Mouse (Mus musculus) lung, postnatal 0 days (tissue): ENCODE measurements at regions not wholly inside any gene's neighbourhood (a gene's known extent, or its start where the extent isn't known, plus 50 kb on each side); places are given as distances from the start of the nearest gene placed in this dataset.

Experiments used
- ATAC-seq: fragments of 200-750 bp; cut with Nextera tagmentation; 2 replicates; pipeline ENCODE4 v1.8.0; 2017; ENCODE audit warnings: moderate library complexity
- DNase-seq: peaks from one replicate; pipeline ENCODE4 v3.0.0-alpha.2; 2016; ENCODE audit warnings: low spot score
- H3K27ac ChIP-seq: fragments of 300-500 bp; sonication (generic); 2 replicates; pipeline ENCODE4 v1.5.1; 2014; ENCODE audit warnings: antibody characterized with exemption, mild to moderate bottlenecking, low read length, mixed read lengths
- H3K27me3 ChIP-seq: fragments of 300-500 bp; sonication (generic); replicated peaks from 2 replicates; pipeline ENCODE4 v1.6.1; 2014; ENCODE audit warnings: low read length, mixed read lengths; ENCODE audit not compliant: insufficient read depth
- H3K36me3 ChIP-seq: fragments of 300-500 bp; sonication (generic); 2 replicates; pipeline ENCODE4 v1.6.1; 2014; ENCODE audit warnings: low read length, mixed read lengths; ENCODE audit not compliant: insufficient read depth
- H3K4me1 ChIP-seq: fragments of 300-500 bp; sonication (generic); 2 replicates; pipeline ENCODE4 v1.6.1; 2014; ENCODE audit warnings: antibody characterized with exemption, low read depth, low read length, mixed read lengths; ENCODE audit not compliant: insufficient read depth
- H3K4me2 ChIP-seq: fragments of 300-500 bp; sonication (generic); replicated peaks from 2 replicates; pipeline ENCODE4 v1.6.1; 2014; ENCODE audit warnings: low read depth, mild to moderate bottlenecking, low read length, moderate library complexity, mixed read lengths
- H3K4me3 ChIP-seq: fragments of 300-500 bp; sonication (generic); 2 replicates; pipeline ENCODE4 v1.5.1; 2014; ENCODE audit warnings: low read depth, low read length
- H3K9ac ChIP-seq: fragments of 300-500 bp; sonication (generic); replicated peaks from 2 replicates; pipeline ENCODE4 v1.6.1; 2014; ENCODE audit warnings: low read depth, mild to moderate bottlenecking
- H3K9me3 ChIP-seq: fragments of 300-500 bp; sonication (generic); 2 replicates; pipeline ENCODE4 v1.6.1; 2016; ENCODE audit warnings: low read length, mixed read lengths
- CTCF ChIP-seq: IDR thresholded peaks from 2 replicates; pipeline ENCODE4 v1.5.1; 2016; ENCODE audit warnings: antibody characterized with exemption, mild to moderate bottlenecking
- EP300 ChIP-seq: IDR thresholded peaks from 2 replicates; pipeline ENCODE4 v1.6.1; 2016; ENCODE audit warnings: antibody characterized with exemption, mild to moderate bottlenecking, control low read depth
- WGBS: fragments of 180-500 bp; shearing (Covaris S2); extraction: QIAGEN DNeasy Blood & Tissue Kit; methylation state at CpG from one replicate; pipeline ENCODE4 v1.1.7; 2014; 5-methylcytosine and 5-hydroxymethylcytosine counted together

DNA sequence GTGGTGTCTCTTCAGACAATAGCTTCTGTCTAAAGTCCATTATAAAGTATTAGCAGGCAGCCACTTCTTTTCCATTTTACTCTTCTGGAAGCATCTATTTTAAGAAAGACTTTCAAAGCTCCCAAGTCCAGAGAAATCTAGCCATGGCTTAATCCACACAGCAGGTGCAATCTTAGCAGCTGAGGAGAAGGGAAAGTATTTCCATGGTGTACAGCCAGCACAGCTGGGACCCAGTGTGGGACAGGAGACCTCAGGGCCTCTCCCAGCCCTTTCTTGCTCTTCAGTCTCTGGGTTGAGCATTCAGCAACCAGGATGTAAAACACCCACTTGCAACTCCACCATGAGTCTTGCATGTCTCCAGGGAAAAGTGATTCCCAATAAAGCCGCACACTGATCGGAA lies 202.8 kb downstream of the Gadd45g start:
- H3K27me3 ChIP-seq: no peaks in the 10 kb centered on the region
- WGBS: 100% methylated on average over 2 of the region's 2 CpGs
- H3K4me3 ChIP-seq: no peak overlapping the region
- DNase-seq (no peak), ATAC-seq (no peak)
- H3K27ac ChIP-seq: no peak overlapping the region
- H3K36me3 ChIP-seq: no peaks in the 10 kb centered on the region
- no peak for TF ChIP-seq EP300
- no peak for TF ChIP-seq CTCF
- H3K4me1 ChIP-seq: peaks cover 3% of the 10 kb centered on the region; the same call in 1 of the 2 replicates
- no peaks in the 10 kb centered on the region for H3K9me3 ChIP-seq
- no peak overlapping the region for H3K4me2 ChIP-seq
- H3K9ac ChIP-seq: no peak overlapping the region

DNA sequence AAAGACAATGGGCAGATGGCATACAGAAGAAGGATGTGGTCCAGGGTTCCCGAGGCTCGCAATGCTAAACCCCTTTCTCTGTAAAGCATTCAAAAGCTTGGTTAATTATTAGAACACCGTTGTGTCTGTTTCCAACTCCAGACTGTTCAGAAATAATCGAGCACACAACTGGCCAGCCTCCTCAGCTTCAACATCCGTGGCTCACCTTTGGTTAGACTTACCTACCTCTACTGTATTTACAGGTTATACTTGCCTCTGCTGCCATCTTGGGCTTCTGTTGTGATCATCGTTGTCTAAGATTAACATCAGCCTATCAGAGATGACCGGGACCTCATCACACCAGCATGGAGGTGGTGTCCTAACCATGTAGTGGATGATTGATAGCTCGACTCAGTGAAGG lies 209.3 kb downstream of the Gadd45g start:
- Histone ChIP-seq H3K27ac (no peak overlapping the region), H3K4me1 (no peaks in the 10 kb centered on the region), H3K36me3 (no peaks in the 10 kb centered on the region), H3K27me3 (no peaks in the 10 kb centered on the region), H3K4me3 (no peak overlapping the region), H3K9me3 (no peaks in the 10 kb centered on the region), H3K9ac (no peak overlapping the region), H3K4me2 (no peak overlapping the region)
- WGBS: 83% methylated on average over 8 of the region's 8 CpGs
- ATAC-seq: no peak
- no peak for DNase-seq
- no peak for TF ChIP-seq EP300
- TF ChIP-seq CTCF: no peak

DNA sequence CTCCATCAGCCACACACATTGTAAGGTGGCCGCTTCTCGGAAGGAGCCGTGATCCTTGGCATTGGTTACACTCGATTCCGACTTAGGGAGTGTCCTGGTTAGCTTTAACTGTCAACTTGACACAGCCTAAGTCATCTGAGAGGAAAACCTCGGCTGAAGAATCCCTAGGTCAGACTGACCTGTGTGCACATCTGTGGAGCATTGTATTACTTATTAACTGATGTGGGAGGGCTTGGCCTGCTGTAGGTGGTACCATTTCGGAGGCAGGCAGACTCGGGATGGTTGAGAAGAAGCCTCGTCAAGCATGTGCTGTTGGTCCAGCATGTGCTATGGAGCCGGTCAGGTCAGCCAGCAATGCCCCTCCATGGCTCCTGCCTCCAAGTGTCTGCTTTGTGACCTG lies 211.0 kb downstream of the Gadd45g start:
- WGBS: 71% methylated on average over 10 of the region's 10 CpGs
- no peak overlapping the region for H3K9ac ChIP-seq
- no peak overlapping the region for H3K4me2 ChIP-seq
- DNase-seq (no peak), ATAC-seq (no peak)
- no peaks in the 10 kb centered on the region for H3K9me3 ChIP-seq
- H3K4me3 ChIP-seq: no peak overlapping the region
- no peak overlapping the region for H3K27ac ChIP-seq
- TF ChIP-seq EP300 (no peak), CTCF (no peak)
- H3K4me1 ChIP-seq: no peaks in the 10 kb centered on the region; the same call in none of the 2 replicates
- no peaks in the 10 kb centered on the region for H3K36me3 ChIP-seq
- H3K27me3 ChIP-seq: no peaks in the 10 kb centered on the region

DNA sequence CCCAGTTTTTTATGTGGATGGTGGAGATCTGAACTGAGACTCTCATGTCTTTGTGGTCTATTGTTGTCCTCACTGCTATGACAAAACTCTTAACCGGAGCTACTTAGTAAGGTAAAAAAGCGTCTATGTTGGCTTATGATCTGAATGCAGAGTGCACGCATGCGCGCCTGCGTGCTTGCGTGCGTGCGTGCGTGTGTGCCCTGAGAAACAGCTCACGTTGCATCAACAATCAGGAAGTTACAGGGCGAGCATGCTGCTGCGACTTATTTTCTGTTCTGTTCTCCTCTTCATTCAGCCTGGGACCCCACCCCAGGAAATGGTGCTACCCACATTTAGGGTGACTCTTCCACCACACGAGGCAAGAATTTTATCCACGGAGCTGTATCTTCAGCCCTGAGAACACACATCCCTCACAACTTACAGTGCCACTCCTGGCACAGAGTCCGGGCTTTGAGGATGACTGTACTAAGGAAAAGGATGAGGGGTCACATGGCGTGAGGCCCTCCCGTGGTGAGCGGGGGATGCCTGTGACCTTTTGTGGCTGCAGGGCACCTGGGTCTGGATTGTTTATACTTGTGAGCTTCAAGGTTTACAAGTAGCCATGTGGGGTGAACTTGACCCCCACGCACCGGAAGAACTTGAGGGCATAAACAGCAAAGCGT lies 213.4 kb downstream of the Gadd45g start:
- H3K4me3 ChIP-seq: no peak overlapping the region
- ATAC-seq (peak; percentile 14; the same call in 1 of the 2 replicates), DNase-seq (no peak)
- H3K4me1 ChIP-seq: no peaks in the 10 kb centered on the region; the same call in none of the 2 replicates
- H3K27ac ChIP-seq: no peak overlapping the region
- 69% methylated on average over 22 of the region's 22 CpGs for WGBS
- no peak overlapping the region for H3K4me2 ChIP-seq
- TF ChIP-seq EP300: no peak
- no peak for TF ChIP-seq CTCF
- no peak overlapping the region for H3K9ac ChIP-seq
- no peaks in the 10 kb centered on the region for H3K27me3 ChIP-seq
- no peaks in the 10 kb centered on the region for H3K36me3 ChIP-seq
- no peaks in the 10 kb centered on the region for H3K9me3 ChIP-seq

DNA sequence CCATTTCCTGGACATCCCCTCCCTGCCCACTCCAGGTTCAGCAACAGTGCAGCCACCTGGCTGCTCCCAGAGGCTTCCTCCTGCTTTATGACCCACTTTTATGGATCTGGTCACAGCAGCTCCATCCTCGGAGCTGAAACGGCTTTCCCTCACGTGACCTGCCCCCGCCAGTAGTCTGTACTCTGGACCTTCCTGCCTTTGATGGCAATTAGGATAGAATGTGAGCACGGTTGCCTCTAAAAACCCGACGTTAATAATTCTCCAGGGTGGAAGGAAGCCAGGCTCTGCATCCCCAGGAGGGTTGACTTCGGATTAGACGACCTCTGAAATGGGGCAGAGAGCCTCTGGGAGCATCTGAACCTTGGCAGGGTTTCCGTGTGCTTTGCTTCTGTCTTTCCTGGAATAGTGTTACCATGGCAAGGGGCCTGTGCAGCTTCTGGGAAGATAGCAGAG lies 214.0 kb downstream of the Gadd45g start:
- Histone ChIP-seq H3K9ac (no peak overlapping the region), H3K27me3 (no peaks in the 10 kb centered on the region), H3K27ac (peak overlapping the region; percentile 5; the same call in 1 of the 2 replicates), H3K9me3 (no peaks in the 10 kb centered on the region), H3K4me3 (no peak overlapping the region), H3K36me3 (no peaks in the 10 kb centered on the region), H3K4me1 (no peaks in the 10 kb centered on the region; the same call in none of the 2 replicates), H3K4me2 (no peak overlapping the region)
- TF ChIP-seq EP300 (no peak), CTCF (no peak)
- ATAC-seq: 0 out of 2 replicates have a peak, but pooled peaks have one; percentile 7
- DNase-seq: no peak
- WGBS: 26% methylated on average over 10 of the region's 10 CpGs

DNA sequence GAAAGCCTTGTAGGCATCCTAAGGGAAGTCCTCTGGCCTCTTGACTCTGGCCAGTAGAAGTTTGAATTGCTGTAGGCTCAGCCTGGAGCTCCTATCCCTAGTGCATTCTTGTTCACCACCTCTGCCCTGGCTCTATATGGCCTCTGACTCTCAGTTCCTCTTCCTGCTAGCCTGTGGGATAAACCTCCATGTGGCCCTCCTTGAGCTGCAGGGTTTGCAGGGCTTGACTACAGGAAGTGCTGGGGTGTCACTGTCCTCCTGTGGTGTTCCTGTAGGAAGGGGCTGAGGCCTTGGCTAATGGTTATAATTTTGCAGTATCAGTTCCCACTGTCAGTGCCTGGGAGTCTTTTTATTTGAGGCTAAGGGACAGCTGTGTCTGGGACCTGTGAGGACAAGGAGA lies 215.0 kb downstream of the Gadd45g start:
- DNase-seq: peak; percentile 27
- no peak overlapping the region for H3K4me3 ChIP-seq
- 0 out of 2 replicates have a peak overlapping the region, but pooled peaks have one; percentile 32 for H3K27ac ChIP-seq
- no peak for TF ChIP-seq EP300
- TF ChIP-seq CTCF: no peak
- H3K4me1 ChIP-seq: peaks cover 2% of the 10 kb centered on the region
- peak; percentile 37; the same call in 1 of the 2 replicates for ATAC-seq
- no peak overlapping the region for H3K4me2 ChIP-seq
- no peaks in the 10 kb centered on the region for H3K36me3 ChIP-seq
- H3K9ac ChIP-seq: no peak overlapping the region
- no peaks in the 10 kb centered on the region for H3K27me3 ChIP-seq
- no peaks in the 10 kb centered on the region for H3K9me3 ChIP-seq
